Mouse (Mus musculus): Measurements from ENCODE around the gene Anxa2.

GRCm38 (mm10) chr9:69439805-69440357, 13.5 kb upstream of the Anxa2 start:
- TF ChIP-seq CTCF (IDR thresholded peaks at IDR 0.05; ENCODE audit: extremely low read depth, insufficient read depth, low read length) (no peak), POLR2A (IDR thresholded peaks at IDR 0.05; ENCODE audit: extremely low read depth, insufficient read depth, low read length) (no peak)
